Mouse (Mus musculus) heart, postnatal 0 days (tissue): ENCODE results near the gene Pitpnm2.

ENCODE experiments used
- CTCF ChIP-seq: IDR thresholded peaks from 2 replicates; pipeline ENCODE4 v1.5.1; 2016; ENCODE audit warnings: antibody characterized with exemption, control low read depth, low read depth
- EP300 ChIP-seq: IDR thresholded peaks from 2 replicates; pipeline ENCODE4 v1.6.1; 2016; ENCODE audit warnings: antibody characterized with exemption, low read depth

GRCm38 (mm10) chr5:124079880-124080279 is 169.7 kb downstream of the Pitpnm2 start:
- TF ChIP-seq CTCF (no peak), EP300 (no peak)
